13 mouse cellular contexts compared by ENCODE assay signal in genomic region chr16:17055584-17055983, GRCm38 (mm10). TPM values are rescaled to one million over a fixed set of nuclear protein-coding genes. Genes with fewer than 3 reads are reported as not detected.
DNase-seq lines count a peak whose midpoint lies in the region; ATAC-seq and TF ChIP-seq lines count a peak whose summit lies in the region.
"Had no signal": no experiment of that assay in that cellular context is flagged by ENCODE, and none has a peak within 500 bp of the region (broad histone marks: within the 10 kb centered on the region; RNA-seq: fewer than 3 reads in every experiment).

No protein-coding gene starts in this region.

- no peaks in the 10 kb centered on the region for H3K36me3 ChIP-seq in forebrain, embryonic 12.5 days (replicated peaks)
- H3K36me3 ChIP-seq in neural tube, embryonic 15.5 days, result no peaks in the 10 kb centered on the region
- H3K36me3 ChIP-seq: kidney, embryonic 15.5 days had no signal

- H3K4me2 ChIP-seq in forebrain, embryonic 12.5 days, result no peak overlapping the region
- H3K4me2 ChIP-seq in neural tube, embryonic 15.5 days, result no peak overlapping the region
- H3K4me2 ChIP-seq: kidney, embryonic 15.5 days had no signal

- peaks cover 13% of the 10 kb centered on the region for H3K4me1 ChIP-seq in forebrain, embryonic 12.5 days
- peaks cover 11% of the 10 kb centered on the region; the same call in 1 of the 2 replicates for H3K4me1 ChIP-seq in neural tube, embryonic 15.5 days
- H3K4me1 ChIP-seq: kidney, embryonic 15.5 days had no signal

- no peaks in the 10 kb centered on the region for H3K27me3 ChIP-seq in forebrain, embryonic 12.5 days
- no peaks in the 10 kb centered on the region for H3K27me3 ChIP-seq in neural tube, embryonic 15.5 days (replicated peaks)
- H3K27me3 ChIP-seq: kidney, embryonic 15.5 days had no signal

- no peak overlapping the region for H3K4me3 ChIP-seq in forebrain, embryonic 12.5 days (replicated peaks)
- H3K4me3 ChIP-seq in layer of hippocampus, adult 2 months, result no peak overlapping the region
- no peak overlapping the region for H3K4me3 ChIP-seq in neural tube, embryonic 15.5 days (replicated peaks)
- H3K4me3 ChIP-seq: kidney, embryonic 15.5 days had no signal

- peak; percentile 57 for DNase-seq in layer of hippocampus, adult 11-12 months (ENCODE audit: low spot score)
- no peak for DNase-seq in layer of hippocampus, postnatal 25 days (ENCODE audit: extremely low spot score in 1 of 2, low spot score in 1 of 2)
- DNase-seq in layer of hippocampus, adult 2 months (ENCODE audit: low spot score in 2 of 2), result peak; percentile 55 to 84
- DNase-seq in adrenal gland, adult 8-10 months, result no peak
- no peak for DNase-seq in adrenal gland, postnatal 4 days (ENCODE audit: low spot score in 2 of 2)
- no peak for DNase-seq in testis, postnatal 10 days (ENCODE audit: low spot score)
- DNase-seq: heart, postnatal 14 days; lung, adult 2 months had no signal

- ATAC-seq in forebrain, embryonic 12.5 days (ENCODE audit: low FRiP score), result peak; percentile 75
- ATAC-seq in neural tube, embryonic 15.5 days (ENCODE audit: low FRiP score), result peak; percentile 45
- ATAC-seq: activated CD4-positive, CD25-positive, alpha-beta regulatory T cell, adult 4 months had no signal

- H3K9ac ChIP-seq in forebrain, embryonic 12.5 days, result no peak overlapping the region
- H3K9ac ChIP-seq in neural tube, embryonic 15.5 days (replicated peaks), result no peak overlapping the region
- H3K9ac ChIP-seq: kidney, embryonic 15.5 days had no signal

- 21% methylated on average over 3 of the region's 3 CpGs for WGBS in forebrain, embryonic 12.5 days
- WGBS in neural tube, embryonic 15.5 days, result 36% methylated on average over 3 of the region's 3 CpGs

- no peaks in the 10 kb centered on the region for H3K9me3 ChIP-seq in forebrain, embryonic 12.5 days
- H3K9me3 ChIP-seq in neural tube, embryonic 15.5 days (replicated peaks), result no peaks in the 10 kb centered on the region
- H3K9me3 ChIP-seq: G1E; kidney, embryonic 15.5 days had no signal

- H3K27ac ChIP-seq in forebrain, embryonic 12.5 days, result peak overlapping the region; percentile 77
- peak overlapping the region; percentile 85 for H3K27ac ChIP-seq in layer of hippocampus, adult 2 months
- H3K27ac ChIP-seq in neural tube, embryonic 15.5 days (replicated peaks), result peak overlapping the region; percentile 63
- H3K27ac ChIP-seq: kidney, embryonic 15.5 days had no signal

- TF ChIP-seq CTCF in layer of hippocampus, adult 2 months (conservative IDR thresholded peaks at IDR 0.05), result peak; percentile 34

RNA-seq across cellular contexts. Expression of gene Ypel1, which starts 13.9 kb away (rescaled TPM):
- total RNA-seq in layer of hippocampus, postnatal 25 days (2021), result 10 to 100 TPM; 39.8 to 40.5 TPM
- 119 and 121 TPM in 2 replicates for polyA plus RNA-seq in forebrain, embryonic 12.5 days (2016; fragmentation: Nextera tagmentation; extraction: Ambion mirVana)
- 10 to 100 TPM; 35.0 to 38.0 TPM for total RNA-seq in layer of hippocampus, adult 2 months (2021)
- polyA plus RNA-seq in neural tube, embryonic 15.5 days (2015; fragmentation: Nextera tagmentation; extraction: Ambion mirVana), result 77.5 and 94.9 TPM in 2 replicates
- total RNA-seq in adrenal gland, adult 8-10 months (2022), result 10 to 100 TPM in 2 of 4 experiments, 1 to 10 TPM in 2; 7.4 to 12.2 (median 10.2) TPM
- 10 to 100 TPM; 13.0 to 19.5 TPM for total RNA-seq in adrenal gland, postnatal 4 days (2021)

RNA-seq across cellular contexts. Expression of gene Ppil2, which starts 55.5 kb away (rescaled TPM):
- 100 to 1,000 TPM in 1 of 2 experiments, 10 to 100 TPM in 1; 86.7 to 102 TPM for total RNA-seq in layer of hippocampus, postnatal 25 days (2021)
- 149 and 160 TPM in 2 replicates for polyA plus RNA-seq in forebrain, embryonic 12.5 days (2016; fragmentation: Nextera tagmentation; extraction: Ambion mirVana)
- 100 to 1,000 TPM in 1 of 2 experiments, 10 to 100 TPM in 1; 91.3 to 105 TPM for total RNA-seq in layer of hippocampus, adult 2 months (2021)
- 134 and 143 TPM in 2 replicates for polyA plus RNA-seq in neural tube, embryonic 15.5 days (2015; fragmentation: Nextera tagmentation; extraction: Ambion mirVana)
- 100 to 1,000 TPM in 3 of 4 experiments, 10 to 100 TPM in 1; 99.4 to 120 (median 106) TPM for total RNA-seq in adrenal gland, adult 8-10 months (2022)
- 100 to 1,000 TPM; 112 to 118 TPM for total RNA-seq in adrenal gland, postnatal 4 days (2021)

Comparison
In these comparisons a context has a peak if more than half of its experiments do, and no peak if none do; other contexts are left out.
1. DNase-seq: peak in layer of hippocampus, adult 11-12 months (single experiment) and layer of hippocampus, adult 2 months (2 of 2); none in layer of hippocampus, postnatal 25 days (0 of 2), adrenal gland, adult 8-10 months (single experiment), adrenal gland, postnatal 4 days (0 of 2) and testis, postnatal 10 days (single experiment).
2. Peak in every context shown above with its lines, with median percentiles within 50 percentile points of each other: H3K27ac ChIP-seq.